Mouse (Mus musculus): ENCODE data around the gene Carmil3.

Carmil3 gene

DNA sequence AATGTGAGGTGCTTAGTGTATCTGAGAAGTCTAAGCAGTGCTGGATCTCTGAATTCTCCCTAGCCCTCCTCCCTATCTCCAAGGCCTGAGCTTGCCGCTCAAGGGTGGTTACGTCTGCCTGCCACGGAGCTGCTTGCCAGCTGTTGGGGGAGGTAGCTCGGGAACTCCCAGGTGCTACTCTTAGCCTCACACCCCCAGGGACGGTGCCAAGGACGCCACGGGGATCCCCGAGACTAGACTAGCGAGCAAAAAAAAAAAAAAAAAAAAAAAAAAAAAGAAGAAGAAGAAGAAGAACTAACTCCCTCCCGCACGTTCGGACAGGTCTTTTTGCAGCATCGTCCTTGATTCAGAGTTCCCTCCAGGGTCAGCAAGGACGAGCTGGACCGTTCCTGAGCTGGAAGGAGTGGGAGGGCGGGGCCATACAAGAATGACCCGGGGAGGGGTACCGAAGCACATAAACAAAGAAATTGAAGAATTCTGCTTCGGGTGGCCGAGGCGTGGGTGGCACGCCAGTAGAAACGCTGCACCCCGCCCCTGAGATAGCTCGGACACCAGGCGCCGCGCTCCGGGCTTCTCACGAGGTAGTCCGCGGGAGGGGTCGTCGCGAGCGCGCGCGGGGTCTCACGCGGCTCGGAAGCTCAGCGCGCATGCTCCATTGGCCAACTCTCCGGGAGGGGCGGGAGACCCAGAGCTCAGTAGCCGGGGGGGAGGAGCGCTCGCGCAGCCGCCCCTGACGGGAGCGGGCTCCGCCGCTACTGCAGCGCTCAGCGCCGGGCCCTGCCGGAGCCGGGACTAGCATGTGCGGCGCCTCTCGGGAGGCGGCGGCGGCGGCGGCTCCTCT, at the start of gene Carmil3:
Carmil3 (plus strand) TSS at position 291 of the 841 bp plus-strand sequence.
- DNase-seq = peak; percentile 82

- no peak for DNase-seq
Observed at GRCm38 (mm10) chr14:55457693-55458092, 32.8 kb upstream of the Carmil3 start.

DNA sequence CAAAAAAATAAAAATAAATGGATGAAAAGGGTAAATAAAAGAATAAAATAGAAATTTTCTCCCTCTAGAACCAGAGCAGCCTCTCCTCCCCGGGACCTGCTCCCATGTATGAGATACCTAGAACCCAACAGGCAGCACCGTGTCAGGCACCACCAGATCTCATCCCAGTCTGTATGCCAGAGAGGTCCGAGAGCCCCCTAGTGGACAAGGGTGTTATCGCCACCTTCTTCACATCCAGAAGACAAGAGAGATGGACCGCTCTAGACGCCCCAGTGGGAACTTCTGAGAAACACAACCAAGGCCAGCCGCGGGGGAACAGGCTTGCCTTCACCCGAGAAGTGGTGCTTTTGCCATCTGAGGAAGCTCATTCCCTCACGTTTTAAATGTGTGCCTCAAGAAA, 32.2 kb upstream of the Carmil3 start:
- DNase-seq = peak; percentile 76

DNA sequence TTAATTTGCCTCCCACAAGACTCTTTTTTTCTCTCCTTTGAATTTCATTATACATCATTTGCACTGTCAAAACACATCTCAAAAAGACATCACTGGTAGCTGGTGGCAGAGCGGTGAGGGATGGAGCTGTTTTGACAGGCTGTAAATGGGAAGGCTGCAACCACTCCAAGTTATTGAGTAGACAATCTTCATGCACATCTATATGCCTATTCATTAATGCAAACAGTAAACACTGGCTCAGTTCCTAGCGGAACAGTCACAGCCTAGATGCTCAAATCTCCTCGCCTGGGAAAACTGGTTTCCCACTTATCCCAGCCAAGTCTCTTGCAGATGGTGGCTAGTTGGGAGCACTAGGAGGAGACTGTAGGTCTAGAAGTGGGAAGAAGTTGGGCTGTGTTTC, 31.7 kb upstream of the Carmil3 start:
- DNase-seq = no peak

GRCm38 (mm10) chr14:55459796-55460195, 30.7 kb upstream of the Carmil3 start:
- no peak for DNase-seq

- no peak for DNase-seq
Observed at GRCm38 (mm10) chr14:55460297-55460696, 30.2 kb upstream of the Carmil3 start.

DNA sequence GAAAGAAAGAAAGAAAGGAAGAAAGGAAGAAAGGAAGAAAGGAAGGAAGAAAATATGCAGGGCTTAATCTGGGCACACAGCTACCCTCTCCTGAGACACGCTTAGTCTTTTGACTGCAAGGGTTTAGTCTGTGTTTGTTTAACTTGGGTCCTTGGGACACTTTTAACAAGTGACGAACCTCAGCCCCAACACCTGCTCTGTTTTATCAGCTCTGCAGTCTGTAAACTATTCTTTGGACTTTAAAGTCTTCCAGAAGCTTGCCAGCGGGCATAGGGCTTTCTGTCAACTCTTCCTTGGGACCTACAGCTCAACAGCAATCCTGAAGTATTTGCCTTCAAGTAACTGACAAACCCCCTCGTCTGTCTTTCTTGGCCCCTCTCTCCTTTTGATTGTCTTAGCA, 28.7 kb upstream of the Carmil3 start:
- DNase-seq = no peak

DNA sequence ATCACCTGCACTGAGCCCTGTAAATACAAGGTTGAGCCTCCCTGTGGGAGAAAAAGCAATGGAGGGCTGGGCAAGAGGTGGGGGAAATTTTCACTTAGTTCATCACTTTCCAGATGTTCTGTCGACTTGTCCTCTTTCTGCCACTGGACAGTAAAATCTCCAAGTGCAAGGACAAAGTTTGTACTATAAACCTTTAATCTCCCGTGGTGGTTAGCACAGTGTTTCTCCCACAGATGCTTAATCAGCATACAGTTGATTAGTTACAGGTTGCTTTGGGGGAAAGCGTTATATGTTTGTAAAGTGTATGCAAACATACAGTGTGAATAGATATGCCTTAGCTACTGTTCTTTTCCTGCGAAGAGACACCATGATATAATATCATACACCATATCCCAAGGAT, 24.0 kb upstream of the Carmil3 start:
- no peak for DNase-seq

- no peak for DNase-seq
Observed at GRCm38 (mm10) chr14:55467108-55467507, 23.3 kb upstream of the Carmil3 start.

- no peak for DNase-seq
Observed at GRCm38 (mm10) chr14:55468301-55468741, 22.1 kb upstream of the Carmil3 start.

- no peak for DNase-seq
Observed at GRCm38 (mm10) chr14:55469041-55469440, 21.4 kb upstream of the Carmil3 start.

DNA sequence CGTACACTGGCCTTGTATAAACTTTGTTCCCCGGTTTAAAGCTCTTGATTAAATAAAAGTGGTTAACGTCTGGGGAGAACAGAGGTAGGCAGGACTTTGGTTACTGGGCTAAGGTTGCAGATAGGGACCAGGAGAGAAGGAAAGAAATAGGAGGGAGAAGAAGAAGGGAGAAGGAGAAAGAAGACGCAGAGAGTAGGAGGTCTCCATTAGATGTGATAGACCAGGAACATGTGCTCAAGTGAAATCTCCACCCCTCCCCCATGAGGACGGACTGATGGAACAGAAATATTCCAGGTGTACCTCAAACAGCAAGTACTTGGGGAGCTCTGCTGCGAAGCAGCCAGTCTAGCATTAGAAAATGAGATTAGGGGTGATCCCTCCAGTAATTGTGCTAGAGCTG, 20.6 kb upstream of the Carmil3 start:
- no peak for DNase-seq

GRCm38 (mm10) chr14:55470806-55471205, 19.6 kb upstream of the Carmil3 start:
- DNase-seq = no peak

GRCm38 (mm10) chr14:55475654-55476053, 14.8 kb upstream of the Carmil3 start:
- DNase-seq = no peak

- no peak for DNase-seq
Observed at GRCm38 (mm10) chr14:55477421-55477820, 13.0 kb upstream of the Carmil3 start.

- DNase-seq = no peak
Observed at GRCm38 (mm10) chr14:55477829-55478228, 12.6 kb upstream of the Carmil3 start.

- peak; percentile 87 for DNase-seq
Observed at GRCm38 (mm10) chr14:55478651-55479599, 11.5 kb upstream of the Carmil3 start, which contains the start of gene Dhrs4. TSS of gene Dhrs4 (plus strand) at chr14:55478758.

GRCm38 (mm10) chr14:55479629-55480028, 10.8 kb upstream of the Carmil3 start:
- no peak for DNase-seq

DNA sequence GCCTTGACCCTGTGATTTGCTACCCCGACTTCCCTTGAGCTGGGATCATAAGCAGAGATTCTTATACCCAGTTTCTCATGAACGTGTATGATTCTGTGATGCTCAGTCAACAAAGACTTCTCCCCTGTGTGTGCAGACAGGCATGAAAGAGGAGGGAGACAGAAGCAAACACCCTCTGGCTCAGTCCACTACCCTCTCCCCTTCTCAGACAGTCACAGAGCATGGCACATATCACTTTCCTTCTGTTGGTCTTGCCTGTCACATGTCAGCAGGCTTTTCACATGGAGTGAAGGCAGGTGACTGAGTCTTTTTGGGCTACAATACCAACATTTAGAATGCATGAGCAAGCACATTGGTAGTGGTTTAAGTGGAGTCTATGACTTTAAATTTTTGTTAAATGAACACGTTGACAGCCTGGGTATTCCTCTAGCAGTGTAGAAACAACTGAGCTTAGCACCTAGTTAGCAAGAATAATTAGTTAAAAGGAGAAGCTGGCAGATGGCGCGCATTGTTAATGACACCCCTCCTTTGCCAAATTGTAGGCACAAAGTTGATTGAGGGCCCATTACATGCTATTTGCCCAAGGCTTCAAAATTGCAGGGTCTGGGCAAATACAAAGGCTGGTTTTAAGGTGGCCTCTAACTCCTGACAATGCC, 5.9 kb upstream of the Carmil3 start:
- DNase-seq = no peak

GRCm38 (mm10) chr14:55486836-55487235, 3.6 kb upstream of the Carmil3 start:
- no peak for DNase-seq

DNA sequence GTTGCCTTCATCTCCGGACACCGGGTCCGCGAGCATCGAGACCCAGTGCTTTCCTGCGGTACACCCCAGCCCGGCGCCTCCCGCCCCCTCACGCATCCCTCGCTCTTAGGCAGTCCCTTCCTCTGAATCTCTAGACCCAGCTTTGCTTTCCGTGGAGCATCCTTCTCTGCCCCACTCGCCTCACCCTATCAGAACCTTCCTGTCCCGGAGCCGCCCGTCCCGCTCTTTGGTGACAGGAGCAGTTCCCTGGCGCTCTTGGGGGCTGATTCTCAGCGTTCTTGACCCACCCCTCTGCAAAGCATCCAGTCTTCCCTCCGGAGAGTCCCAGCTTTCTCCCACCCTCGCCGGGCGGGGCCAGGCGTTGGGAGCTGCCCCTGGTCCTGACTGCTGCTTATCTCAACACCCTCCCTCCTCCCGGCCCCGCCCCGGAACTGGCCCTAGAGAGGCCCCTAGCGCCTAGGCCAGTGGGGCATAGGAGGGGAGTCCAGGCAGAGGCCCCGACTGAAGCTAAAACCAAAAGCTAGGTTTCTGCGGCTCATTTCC, 911 bp downstream of the Carmil3 start:
- peak; percentile 47 for DNase-seq

DNA sequence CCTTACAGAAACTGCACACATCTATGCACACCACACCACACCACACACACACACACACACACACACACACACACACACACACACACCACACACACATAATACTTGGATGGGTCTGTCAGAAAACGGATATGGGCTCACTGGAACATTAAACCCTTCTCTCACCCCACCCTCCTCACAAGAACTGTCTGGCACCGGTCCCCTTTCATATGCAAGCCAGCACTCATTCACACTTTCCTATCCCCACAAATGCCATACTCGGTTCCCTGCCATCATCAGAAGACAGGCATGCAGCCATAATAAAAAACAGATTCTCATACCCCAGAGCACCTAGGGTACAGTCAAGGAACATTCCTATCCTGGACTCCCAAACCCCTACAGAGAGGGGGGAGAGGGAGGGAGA, 1.7 kb downstream of the Carmil3 start:
- no peak for DNase-seq
